Mouse (Mus musculus): Measurements from ENCODE around the gene Tmco4. TPM values are rescaled to one million over a fixed set of nuclear protein-coding genes. Genes with fewer than 3 reads are reported as not detected.

Tmco4 gene
- 0.64 and 0.75 TPM in 2 replicates for polyA plus RNA-seq (2015; fragmentation: Nextera tagmentation; extraction: Ambion mirVana)

- H3K36me3 ChIP-seq (replicated peaks), result no peaks in the 10 kb centered on the region
- H3K27me3 ChIP-seq (replicated peaks), result no peaks in the 10 kb centered on the region; the same call in 1 of the 2 replicates
- peak within 1 kb of the TSS; percentile 41 for H3K4me3 ChIP-seq
- no peak within 1 kb of the TSS for H3K27ac ChIP-seq
- 0 out of 2 replicates have a peak, but pooled peaks have one; percentile 48 for ATAC-seq (replicated peaks)
- WGBS, result 2% methylated on average over 60 of the region's 60 CpGs
- H3K4me1 ChIP-seq, result peaks cover 17% of the 10 kb centered on the region
- H3K9ac ChIP-seq, result peak within 1 kb of the TSS; percentile 34
- peak within 1 kb of the TSS; percentile 74 for H3K4me2 ChIP-seq
- no peaks in the 10 kb centered on the region for H3K9me3 ChIP-seq
These were observed at the start of gene Tmco4 for GRCm38 (mm10) chr4:138972827-138973718. TSS of gene Tmco4 (plus strand) at chr4:138972888.

- Histone ChIP-seq H3K27me3 (replicated peaks) (no peaks in the 10 kb centered on the region), H3K4me3 (no peak overlapping the region), H3K27ac (no peak overlapping the region), H3K4me1 (peaks cover 9% of the 10 kb centered on the region; the same call in 1 of the 2 replicates), H3K9ac (no peak overlapping the region), H3K36me3 (replicated peaks) (no peaks in the 10 kb centered on the region), H3K9me3 (no peaks in the 10 kb centered on the region), H3K4me2 (no peak overlapping the region)
- ATAC-seq (replicated peaks), result no peak
- 58% methylated on average over 2 of the region's 2 CpGs for WGBS
These were observed 47.1 kb upstream of the Tmco4 start for GRCm38 (mm10) chr4:138925561-138925960.

GRCm38 (mm10) chr4:138933862-138934261 is 38.8 kb upstream of the Tmco4 start:
- Histone ChIP-seq H3K4me1 (no peaks in the 10 kb centered on the region), H3K36me3 (replicated peaks) (no peaks in the 10 kb centered on the region), H3K27me3 (replicated peaks) (no peaks in the 10 kb centered on the region), H3K4me3 (no peak overlapping the region), H3K9me3 (no peaks in the 10 kb centered on the region), H3K27ac (no peak overlapping the region), H3K4me2 (no peak overlapping the region), H3K9ac (no peak overlapping the region)
- 80% methylated on average over 3 of the region's 3 CpGs for WGBS
- ATAC-seq (replicated peaks), result no peak

- no peak for ATAC-seq (replicated peaks)
- Histone ChIP-seq H3K27ac (no peak overlapping the region), H3K36me3 (replicated peaks) (no peaks in the 10 kb centered on the region), H3K9me3 (no peaks in the 10 kb centered on the region), H3K4me3 (no peak overlapping the region), H3K4me1 (no peaks in the 10 kb centered on the region), H3K9ac (no peak overlapping the region), H3K4me2 (no peak overlapping the region), H3K27me3 (replicated peaks) (no peaks in the 10 kb centered on the region)
- WGBS, result 90% methylated on average over 11 of the region's 11 CpGs
These were observed 38.1 kb upstream of the Tmco4 start for GRCm38 (mm10) chr4:138934456-138935145.

GRCm38 (mm10) chr4:138938495-138939269 is 34.0 kb upstream of the Tmco4 start:
- 81% methylated on average over 10 of the region's 10 CpGs for WGBS
- Histone ChIP-seq H3K4me2 (no peak overlapping the region), H3K27ac (no peak overlapping the region)

GRCm38 (mm10) chr4:138939481-138939880 is 33.2 kb upstream of the Tmco4 start:
- 54% methylated on average over 4 of the region's 4 CpGs for WGBS
- H3K9me3 ChIP-seq, result no peaks in the 10 kb centered on the region
- no peak overlapping the region for H3K4me3 ChIP-seq
- no peak overlapping the region for H3K9ac ChIP-seq
- no peaks in the 10 kb centered on the region for H3K27me3 ChIP-seq (replicated peaks)
- H3K36me3 ChIP-seq (replicated peaks), result no peaks in the 10 kb centered on the region
- no peak overlapping the region for H3K4me2 ChIP-seq
- no peak for ATAC-seq (replicated peaks)
- no peaks in the 10 kb centered on the region for H3K4me1 ChIP-seq
- no peak overlapping the region for H3K27ac ChIP-seq

More at GRCm38 (mm10) chr4:138938495-138939269, 34.0 kb upstream of the Tmco4 start:
- Histone ChIP-seq H3K27me3 (replicated peaks) (no peaks in the 10 kb centered on the region), H3K36me3 (replicated peaks) (no peaks in the 10 kb centered on the region), H3K9ac (no peak overlapping the region), H3K4me1 (no peaks in the 10 kb centered on the region), H3K9me3 (no peaks in the 10 kb centered on the region), H3K4me3 (no peak overlapping the region)
- ATAC-seq (replicated peaks), result no peak

- Histone ChIP-seq H3K4me1 (no peaks in the 10 kb centered on the region), H3K4me2 (no peak overlapping the region), H3K9me3 (no peaks in the 10 kb centered on the region), H3K4me3 (no peak overlapping the region), H3K27ac (no peak overlapping the region), H3K36me3 (replicated peaks) (no peaks in the 10 kb centered on the region), H3K27me3 (replicated peaks) (no peaks in the 10 kb centered on the region), H3K9ac (no peak overlapping the region)
- no peak for ATAC-seq (replicated peaks)
- 30% methylated on average over 7 of the region's 7 CpGs for WGBS
These were observed 31.3 kb upstream of the Tmco4 start for GRCm38 (mm10) chr4:138941401-138941800.

- Histone ChIP-seq H3K4me2 (no peak overlapping the region), H3K9ac (no peak overlapping the region), H3K36me3 (replicated peaks) (no peaks in the 10 kb centered on the region), H3K4me3 (no peak overlapping the region), H3K4me1 (no peaks in the 10 kb centered on the region), H3K9me3 (no peaks in the 10 kb centered on the region), H3K27ac (no peak overlapping the region), H3K27me3 (replicated peaks) (no peaks in the 10 kb centered on the region)
- no peak for ATAC-seq (replicated peaks)
- WGBS, result 73% methylated on average over 6 of the region's 6 CpGs
These were observed 30.7 kb upstream of the Tmco4 start for GRCm38 (mm10) chr4:138941966-138942365.

- ATAC-seq (replicated peaks), result no peak
- H3K27me3 ChIP-seq (replicated peaks), result no peaks in the 10 kb centered on the region
- no peaks in the 10 kb centered on the region for H3K36me3 ChIP-seq (replicated peaks)
- no peak overlapping the region for H3K4me2 ChIP-seq
- H3K9me3 ChIP-seq, result no peaks in the 10 kb centered on the region
- no peak overlapping the region for H3K27ac ChIP-seq
- no peak overlapping the region for H3K4me3 ChIP-seq
- H3K9ac ChIP-seq, result no peak overlapping the region
- 28% methylated on average over 15 of the region's 15 CpGs for WGBS
- H3K4me1 ChIP-seq, result no peaks in the 10 kb centered on the region
These were observed 29.0 kb upstream of the Tmco4 start for GRCm38 (mm10) chr4:138943730-138944129.

- Histone ChIP-seq H3K27ac (no peak overlapping the region), H3K9ac (no peak overlapping the region), H3K4me3 (no peak overlapping the region), H3K4me2 (no peak overlapping the region), H3K9me3 (no peaks in the 10 kb centered on the region), H3K4me1 (no peaks in the 10 kb centered on the region), H3K36me3 (replicated peaks) (no peaks in the 10 kb centered on the region), H3K27me3 (replicated peaks) (no peaks in the 10 kb centered on the region)
- no peak for ATAC-seq (replicated peaks)
- 86% methylated on average over 2 of the region's 2 CpGs for WGBS
These were observed 24.4 kb upstream of the Tmco4 start for GRCm38 (mm10) chr4:138948257-138948656.

- Histone ChIP-seq H3K9me3 (no peaks in the 10 kb centered on the region), H3K9ac (no peak overlapping the region), H3K27ac (no peak overlapping the region), H3K4me2 (no peak overlapping the region), H3K27me3 (replicated peaks) (no peaks in the 10 kb centered on the region), H3K36me3 (replicated peaks) (no peaks in the 10 kb centered on the region), H3K4me3 (no peak overlapping the region), H3K4me1 (no peaks in the 10 kb centered on the region)
- ATAC-seq (replicated peaks), result no peak
- 88% methylated on average over 9 of the region's 9 CpGs for WGBS
These were observed 14.1 kb upstream of the Tmco4 start for GRCm38 (mm10) chr4:138958612-138959011.

GRCm38 (mm10) chr4:138959120-138959519 is 13.6 kb upstream of the Tmco4 start:
- no peak for ATAC-seq (replicated peaks)
- Histone ChIP-seq H3K36me3 (replicated peaks) (no peaks in the 10 kb centered on the region), H3K27ac (no peak overlapping the region), H3K27me3 (replicated peaks) (no peaks in the 10 kb centered on the region), H3K4me1 (no peaks in the 10 kb centered on the region), H3K4me3 (no peak overlapping the region), H3K4me2 (no peak overlapping the region), H3K9me3 (no peaks in the 10 kb centered on the region), H3K9ac (no peak overlapping the region)
- WGBS, result 90% methylated on average over 15 of the region's 15 CpGs
